Mouse (Mus musculus) cortical plate, adult 2 months (tissue): ENCODE measurements around the gene Tas1r1.

Source experiments
- CTCF ChIP-seq: fragments of 200-500 bp; IDR thresholded peaks from 2 replicates; pipeline ENCODE4 v1.5.1; 2011; ENCODE audit warnings: mild to moderate bottlenecking, control low read depth, low read length; ENCODE audit not compliant: insufficient read depth; ENCODE audit errors: extremely low read depth
- POLR2A ChIP-seq: fragments of 200-500 bp; IDR thresholded peaks from 2 replicates; pipeline ENCODE4 v1.6.1; 2011; ENCODE audit warnings: mild to moderate bottlenecking, low read length, control low read depth; ENCODE audit not compliant: insufficient read depth; ENCODE audit errors: extremely low read depth

GRCm38 (mm10) chr4:152044609-152045008 lies 6.2 kb upstream of the Tas1r1 start:
- TF ChIP-seq POLR2A (no peak), CTCF (no peak)
